Mouse (Mus musculus) c-Kit-negative CD71-positive TER-119-positive erythroid progenitor cells, embryonic 14.5 days (primary cell): ENCODE data around the gene Zbtb1.

Source experiments
- DNase-seq: peaks from one replicate; pipeline ENCODE4 v3.0.0-alpha.2; 2013; ENCODE audit warnings: low read depth, low spot score

Gene Zbtb1

DNA sequence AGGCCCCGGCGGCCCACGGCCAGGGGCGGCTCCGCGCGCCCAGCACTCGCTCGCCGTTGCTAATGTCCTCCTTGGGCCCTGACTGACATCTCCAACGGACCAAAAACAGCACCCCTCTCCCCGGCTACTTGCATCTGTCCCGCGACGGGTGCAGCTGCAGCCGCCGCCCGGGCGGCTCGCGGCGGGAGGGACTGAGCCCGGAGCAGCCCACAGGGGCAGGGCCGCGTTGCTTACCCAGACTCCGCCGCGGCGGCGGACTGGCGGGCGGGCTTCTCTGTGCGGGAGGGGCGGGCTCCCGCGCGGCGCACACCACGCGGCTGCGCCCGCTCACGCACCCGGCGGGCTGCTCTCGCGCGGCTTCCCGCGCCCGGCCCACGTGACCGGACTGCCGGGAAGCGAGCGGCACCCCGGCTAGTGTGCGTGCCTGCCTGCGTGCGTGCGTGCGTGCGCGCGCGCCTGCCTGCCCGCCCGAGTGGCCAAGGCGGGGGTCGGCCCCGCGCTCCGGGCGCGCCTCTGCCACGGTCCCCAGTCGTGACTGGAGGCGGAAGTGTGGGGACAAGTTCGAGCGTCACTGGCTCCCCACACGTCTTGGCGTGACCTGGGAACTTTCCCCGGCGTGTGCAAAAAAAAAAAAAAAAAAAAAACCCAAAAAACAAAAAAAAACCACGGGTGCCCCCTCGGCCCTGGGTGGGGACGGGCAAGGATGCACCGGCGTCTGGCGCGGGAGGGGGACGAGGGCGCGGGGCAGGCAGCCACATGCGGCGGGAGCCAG is 674 bp upstream of the Zbtb1 start, which contains the start of gene Zbtb25:
Gene Zbtb25 (minus strand): TSS at position 397 of the 772 bp plus-strand sequence.
- peak; percentile 73 for DNase-seq

DNA sequence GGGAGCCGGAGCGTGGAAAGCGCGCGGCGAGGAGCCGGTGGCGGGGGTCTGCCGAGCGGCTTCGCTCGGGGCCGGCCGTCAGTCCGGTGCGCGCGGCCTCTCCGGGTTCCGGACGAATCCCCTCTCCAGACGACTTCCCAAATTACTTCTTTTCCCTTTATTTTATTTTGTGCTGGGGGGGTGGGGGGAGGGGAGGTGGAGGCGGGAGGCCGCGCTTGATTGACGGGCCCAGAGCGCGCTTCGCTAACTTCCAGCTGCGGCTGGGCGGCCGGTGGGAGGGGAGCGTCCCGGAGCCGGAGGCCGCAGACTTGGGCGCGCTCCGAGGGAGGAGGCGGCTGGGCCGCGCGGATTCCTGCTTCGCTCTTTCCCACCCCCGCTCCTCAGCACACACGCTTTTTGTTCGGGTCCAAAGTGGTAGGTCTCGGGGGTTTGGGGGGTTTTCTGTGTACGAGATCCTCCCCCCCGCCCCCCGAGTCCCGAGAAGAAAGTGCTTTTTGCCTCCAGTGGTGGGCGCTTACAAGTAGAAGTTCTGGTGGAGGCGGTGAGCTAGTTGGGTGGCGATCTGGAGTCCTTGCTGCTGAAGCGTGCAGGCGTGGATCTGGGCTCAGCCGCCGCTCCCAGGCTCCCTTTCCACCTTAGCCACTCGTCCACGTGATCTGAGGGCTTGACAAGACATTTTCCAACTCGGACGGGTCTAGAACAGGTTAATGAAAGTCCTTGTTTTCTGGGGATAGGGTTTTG is 935 bp downstream of the Zbtb1 start:
- DNase-seq = peak; percentile 64

DNA sequence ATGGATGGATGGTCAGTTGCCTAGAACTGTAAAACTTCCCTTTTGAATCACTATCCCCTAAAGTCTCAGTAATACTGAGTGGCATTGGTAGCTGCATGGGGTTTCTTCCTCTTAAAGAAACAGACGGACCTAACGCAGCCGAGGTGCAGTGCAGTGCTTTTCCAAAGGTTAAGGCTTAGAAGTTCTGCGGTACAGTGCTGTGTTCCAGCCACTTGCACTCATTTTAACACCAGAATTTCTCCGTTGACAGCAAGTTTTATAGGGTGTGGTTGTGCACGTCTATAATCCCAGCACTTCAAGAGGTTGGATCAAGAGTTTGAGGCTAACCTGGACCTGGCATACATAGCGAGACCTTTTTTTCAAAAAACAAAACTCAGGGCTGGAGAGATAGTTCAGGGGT is 2.0 kb downstream of the Zbtb1 start:
- no peak for DNase-seq

DNA sequence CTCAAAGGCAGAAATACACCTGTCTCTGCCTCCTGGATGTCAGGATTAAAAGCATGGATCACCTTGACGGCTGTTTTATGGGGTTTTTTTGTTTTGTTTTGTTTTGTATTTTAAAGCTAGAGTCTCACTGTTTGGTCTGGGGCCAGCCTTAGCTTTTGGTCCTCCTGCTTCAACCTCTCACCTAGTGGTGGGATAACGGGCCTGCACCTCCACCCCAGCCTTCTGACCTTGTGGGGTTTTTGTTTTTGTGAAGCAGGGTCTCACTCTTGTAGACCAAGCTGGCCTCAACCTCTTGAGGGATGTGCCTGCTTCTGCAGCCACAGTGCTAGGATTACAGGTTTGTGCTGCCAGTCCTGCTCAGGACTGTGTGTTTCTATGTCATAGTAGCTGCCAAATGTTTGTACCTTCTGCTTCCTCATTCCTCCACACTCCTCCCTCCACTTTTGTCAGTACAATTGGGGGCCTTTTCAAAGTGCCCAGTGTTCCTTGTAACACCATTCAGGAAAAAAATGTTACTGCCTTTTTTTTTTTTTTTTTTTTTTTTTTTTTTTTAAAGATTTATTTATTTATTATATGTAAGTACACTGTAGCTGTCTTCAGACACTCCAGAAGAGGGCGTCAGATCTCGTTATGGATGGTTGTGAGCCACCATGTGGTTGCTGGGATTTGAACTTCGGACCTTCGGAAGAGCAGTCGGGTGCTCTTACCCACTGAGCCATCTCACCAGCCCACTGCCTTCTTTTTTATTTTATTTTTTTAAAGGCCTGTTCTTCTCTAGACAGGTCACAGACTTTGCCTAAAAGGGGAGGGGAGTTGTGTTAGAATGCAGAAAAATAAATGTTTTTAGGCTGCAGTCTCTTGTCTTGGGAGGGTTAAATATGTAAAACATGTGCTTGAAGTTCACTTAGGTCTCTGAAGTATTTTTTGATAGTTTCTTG is 3.1 kb downstream of the Zbtb1 start:
- DNase-seq = no peak

DNA sequence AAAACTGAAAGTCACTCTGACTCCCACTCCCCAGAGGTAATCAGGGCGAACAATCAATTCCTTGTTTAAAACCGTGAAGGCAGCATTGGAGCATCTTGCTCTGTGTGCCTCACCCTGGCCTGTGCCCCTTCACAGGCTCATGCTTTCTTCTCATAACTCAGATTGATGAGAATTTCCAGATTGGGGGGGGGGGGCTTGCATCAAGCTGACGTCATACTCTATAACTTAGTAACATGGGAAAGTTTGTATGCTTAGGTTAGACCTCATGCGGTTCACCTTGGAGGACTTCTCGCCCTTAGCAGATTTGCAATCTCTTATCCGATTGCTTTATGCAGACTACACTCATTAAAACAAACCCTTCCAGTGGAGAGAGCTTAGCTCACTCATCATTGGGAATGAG is 3.9 kb downstream of the Zbtb1 start:
- DNase-seq = no peak

DNA sequence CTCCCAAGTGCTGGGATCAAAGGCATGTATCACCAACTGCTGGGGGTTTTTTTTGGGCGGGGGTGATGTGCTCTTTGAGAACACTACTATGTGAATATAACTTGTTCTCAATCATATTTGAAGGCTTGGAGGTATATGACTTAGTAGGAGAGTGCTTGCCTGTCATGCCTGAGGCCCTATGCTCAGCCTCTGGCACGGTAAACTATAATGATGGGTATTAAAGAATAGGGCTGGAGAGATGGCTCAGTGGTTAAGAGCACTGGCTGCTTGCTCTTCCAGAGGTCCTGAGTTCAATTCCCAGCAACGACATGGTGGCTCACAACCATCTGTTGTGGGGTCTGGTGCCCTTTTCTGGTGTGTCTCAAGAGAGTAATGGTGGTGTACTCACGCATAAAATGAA is 4.8 kb downstream of the Zbtb1 start:
- no peak for DNase-seq

DNA sequence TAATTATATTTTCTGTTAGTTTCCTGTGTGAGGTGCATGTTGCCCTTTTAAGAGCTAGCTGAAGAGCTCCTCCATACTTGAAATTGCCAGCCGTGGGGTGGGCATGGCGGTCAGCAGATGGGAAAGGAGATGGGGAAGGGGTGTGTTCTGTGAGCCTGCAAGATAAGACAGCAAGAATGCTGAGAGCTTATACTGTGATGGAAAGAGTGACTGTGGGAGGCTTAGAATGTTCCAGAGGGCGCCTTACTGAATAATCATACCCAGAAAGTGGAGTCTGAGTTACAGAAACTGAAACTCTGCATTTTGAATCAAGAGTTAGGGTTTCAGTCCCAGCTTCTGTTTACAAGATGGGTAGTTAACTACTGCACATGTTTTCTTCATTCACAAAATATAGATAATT is 5.4 kb downstream of the Zbtb1 start:
- DNase-seq = peak; percentile 34

DNA sequence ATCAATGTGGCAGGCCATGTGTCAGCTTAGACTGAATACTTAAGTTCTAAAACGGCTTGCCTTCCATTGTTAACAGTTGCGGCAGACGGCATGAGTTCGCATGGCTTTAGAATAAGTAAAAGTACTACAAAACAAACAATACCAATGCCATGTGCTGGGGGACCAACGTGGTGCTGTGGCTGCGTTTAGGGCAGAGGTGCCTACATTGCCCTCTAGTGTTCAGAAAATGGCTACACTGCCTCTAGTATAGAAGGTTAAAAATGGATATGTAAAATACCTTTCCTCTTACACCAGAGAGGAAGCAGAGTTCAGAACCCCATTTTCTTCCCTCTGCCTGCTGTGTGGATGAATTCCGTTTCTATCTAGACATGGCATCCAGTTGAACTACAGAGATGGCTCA is 6.6 kb downstream of the Zbtb1 start:
- peak; percentile 46 for DNase-seq

DNA sequence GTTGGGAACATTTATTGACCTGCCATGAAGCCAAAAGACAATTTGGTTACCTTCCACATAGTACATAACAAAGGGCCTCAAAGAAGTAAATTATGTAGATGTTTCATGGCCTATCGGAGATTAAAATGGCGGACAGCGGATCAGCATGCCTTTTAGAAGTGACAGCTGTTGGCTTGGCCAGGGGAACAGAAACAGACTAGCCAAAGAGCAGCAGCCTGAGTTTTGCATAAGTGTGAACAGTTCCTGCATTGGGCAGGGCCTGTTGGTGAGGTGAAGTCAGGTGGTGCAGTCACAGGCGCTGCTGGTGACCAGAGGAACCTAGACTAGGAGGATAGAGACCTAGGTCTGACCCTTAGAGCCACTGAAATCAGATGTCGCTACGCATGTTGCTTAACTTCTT is 7.0 kb downstream of the Zbtb1 start:
- no peak for DNase-seq

DNA sequence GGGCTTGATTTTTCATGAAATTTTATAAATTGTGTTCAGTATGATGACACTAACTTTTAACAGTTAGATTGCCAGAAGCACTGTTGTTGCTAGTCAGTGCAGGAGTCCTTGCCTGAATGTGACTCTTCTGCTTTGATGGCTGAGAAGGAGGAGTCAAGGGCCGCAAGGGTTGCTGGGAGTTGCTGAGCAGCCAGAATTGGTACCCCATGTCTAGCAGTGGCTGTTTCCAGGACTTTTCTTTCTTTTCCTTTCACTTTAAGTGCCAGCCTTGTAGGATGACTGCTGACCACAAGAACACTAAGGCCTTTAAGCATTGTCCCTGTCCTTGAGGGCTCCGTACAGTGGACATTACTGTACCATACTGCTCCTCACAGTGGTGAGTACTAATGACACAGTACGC is 7.7 kb downstream of the Zbtb1 start:
- no peak for DNase-seq

DNA sequence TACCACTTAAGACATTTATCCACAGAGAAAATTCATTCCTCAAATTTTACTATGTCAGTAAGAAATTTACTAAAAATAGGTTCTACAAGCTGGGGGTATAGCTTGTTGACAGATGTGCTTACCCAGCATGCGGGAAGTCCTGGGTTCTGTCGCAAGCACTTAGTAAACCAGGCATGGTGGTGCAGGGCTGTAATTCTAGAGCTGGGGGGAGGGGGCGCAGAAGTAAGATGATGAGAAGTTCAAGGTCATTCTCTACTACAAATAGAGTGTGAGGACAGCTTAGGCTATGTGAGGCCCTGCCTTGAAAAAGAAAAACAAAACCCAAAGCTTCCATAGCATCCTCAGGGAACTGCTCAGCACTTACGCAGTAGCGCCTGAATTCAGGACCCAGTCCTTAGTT is 8.5 kb downstream of the Zbtb1 start:
- no peak for DNase-seq

DNA sequence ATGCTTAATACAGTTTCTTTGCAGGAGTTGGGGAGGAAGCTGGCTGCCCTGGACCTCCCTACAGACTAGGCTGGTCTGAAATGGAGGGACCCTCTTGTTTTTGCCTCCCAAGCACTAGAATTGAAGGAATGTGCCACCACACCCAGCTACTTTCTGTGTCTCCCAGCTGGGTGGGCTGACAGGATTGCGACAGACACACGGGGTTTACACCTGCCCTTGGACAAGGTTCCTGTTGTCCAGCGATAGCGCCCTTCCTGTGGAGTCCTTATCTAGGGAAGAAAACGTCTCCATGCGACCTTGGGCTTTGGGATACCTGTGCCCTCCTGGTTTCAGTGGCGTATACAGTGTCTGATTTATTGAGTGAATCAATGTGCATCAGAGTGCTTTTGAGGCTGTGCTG is 10.1 kb downstream of the Zbtb1 start:
- no peak for DNase-seq

DNA sequence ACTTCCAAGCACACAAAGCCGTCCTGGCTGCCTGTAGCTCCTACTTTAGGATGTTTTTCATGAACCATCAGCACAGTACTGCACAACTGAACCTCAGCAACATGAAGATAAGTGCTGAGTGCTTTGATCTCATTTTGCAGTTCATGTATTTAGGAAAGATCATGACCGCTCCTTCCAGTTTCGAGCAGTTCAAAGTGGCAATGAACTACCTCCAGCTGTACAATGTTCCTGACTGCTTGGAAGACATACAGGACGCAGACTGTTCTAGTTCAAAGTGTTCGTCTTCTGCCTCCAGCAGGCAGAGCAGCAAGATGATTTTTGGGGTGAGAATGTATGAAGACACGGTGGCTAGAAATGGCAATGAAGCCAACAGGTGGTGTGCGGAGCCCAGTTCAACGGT is 15.3 kb downstream of the Zbtb1 start:
- DNase-seq = no peak

DNA sequence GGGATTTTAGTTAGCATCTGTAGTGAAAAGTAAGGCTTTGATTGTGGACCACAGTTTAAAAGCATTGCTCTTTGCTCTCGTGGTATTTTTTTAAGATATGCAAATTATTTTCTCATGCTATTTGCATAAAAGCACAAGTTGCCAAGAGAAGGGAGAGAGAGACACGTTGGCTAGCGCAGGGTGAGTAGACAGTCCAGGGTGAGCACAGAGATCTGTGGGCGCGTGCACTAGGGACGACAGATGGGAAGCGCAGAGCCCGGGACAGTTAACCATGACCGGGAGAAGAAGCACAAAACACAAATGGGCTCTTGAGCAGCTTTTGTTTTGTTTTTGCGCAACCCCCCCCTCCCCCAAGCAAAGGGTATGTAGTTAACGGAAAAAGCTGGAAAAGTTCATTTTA is 18.7 kb downstream of the Zbtb1 start:
- DNase-seq = no peak

DNA sequence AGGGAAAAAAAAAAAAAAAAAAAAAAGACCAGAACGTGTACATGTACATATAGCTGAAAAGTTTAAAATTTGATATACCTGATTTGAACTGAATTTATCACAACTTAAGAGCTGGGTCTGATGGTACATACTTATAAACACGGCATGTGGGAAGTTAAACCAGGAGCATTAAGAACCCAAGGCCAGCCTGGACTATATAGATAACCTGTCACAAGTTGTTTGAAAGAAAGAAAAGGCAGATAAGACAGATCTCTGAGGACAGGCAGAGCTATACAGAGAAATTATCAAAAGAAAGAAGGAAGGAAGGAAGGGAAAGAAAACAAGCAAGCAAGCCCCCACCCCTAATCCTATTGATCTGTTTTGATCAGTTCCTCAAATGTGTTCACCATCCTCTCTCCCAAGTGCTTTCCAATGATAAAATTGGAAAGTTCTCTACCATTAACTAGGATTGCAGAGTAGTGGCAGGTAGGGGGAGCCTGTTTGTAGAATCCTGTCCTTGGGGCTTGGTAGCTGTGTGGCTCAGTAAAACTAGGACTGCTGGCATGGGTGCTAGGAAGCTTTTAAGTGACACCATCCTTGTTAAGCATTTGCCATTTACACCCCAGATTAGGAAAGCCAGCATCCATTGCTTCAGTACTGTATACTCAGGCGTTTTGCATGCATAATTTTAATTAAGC is 21.7 kb downstream of the Zbtb1 start:
- no peak for DNase-seq

DNA sequence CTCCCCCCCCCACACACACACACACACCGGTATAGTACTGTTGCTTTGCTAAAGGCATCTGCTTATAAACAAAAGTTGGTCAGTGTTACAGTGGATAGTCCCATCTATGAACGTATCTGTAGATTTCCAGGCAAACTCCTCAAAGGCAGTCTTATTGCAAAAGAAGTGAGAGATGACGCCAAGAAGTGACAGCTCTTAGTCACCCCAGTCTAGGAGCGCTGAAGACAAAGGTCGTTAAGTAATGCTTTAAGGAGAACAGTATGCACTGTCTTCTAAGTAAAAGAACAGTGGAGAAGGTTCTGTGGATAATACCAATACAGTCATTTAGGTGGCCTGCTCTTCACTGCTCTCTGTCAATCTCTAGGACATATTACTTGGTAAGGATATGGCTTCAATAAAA is 22.9 kb downstream of the Zbtb1 start:
- DNase-seq = no peak

DNA sequence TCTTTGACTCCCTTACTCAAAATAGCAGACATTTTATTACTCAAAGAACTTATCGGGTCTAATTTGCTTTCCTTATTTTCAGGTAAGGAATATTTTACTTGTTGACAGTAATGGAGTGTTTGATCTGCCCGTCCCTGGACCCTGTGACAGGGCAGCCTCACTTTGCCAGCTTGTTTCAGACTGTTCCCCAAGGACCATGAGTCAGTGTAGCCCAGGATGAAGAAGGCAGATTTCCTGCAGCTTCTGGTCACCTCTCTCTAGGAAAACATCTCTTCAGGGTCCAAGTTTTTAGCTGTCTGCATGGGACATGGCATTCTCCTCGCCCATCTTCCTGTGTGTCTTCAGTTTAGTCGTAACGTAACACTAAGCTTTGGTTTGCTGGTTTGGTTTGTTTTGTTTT is 27.2 kb downstream of the Zbtb1 start:
- DNase-seq = no peak

DNA sequence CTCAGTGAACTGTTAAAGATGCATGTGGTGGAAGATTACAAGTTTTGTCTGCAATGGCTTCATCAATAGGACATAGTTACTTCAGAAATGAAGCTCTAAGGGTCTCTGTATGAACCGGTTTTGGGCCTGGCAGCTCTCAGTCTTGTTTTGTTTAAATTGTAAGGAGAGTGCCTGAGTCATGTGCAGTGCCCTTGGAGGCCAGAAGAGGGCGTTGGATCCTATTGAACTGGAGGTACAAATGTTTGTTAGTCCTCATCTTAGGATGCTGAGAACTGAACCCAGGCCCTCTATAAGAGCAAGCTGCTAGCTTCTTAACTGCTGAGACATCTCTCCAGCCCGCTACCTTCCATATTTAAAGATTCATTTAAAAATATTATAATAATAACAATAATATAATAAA is 31.6 kb downstream of the Zbtb1 start:
- DNase-seq = no peak

DNA sequence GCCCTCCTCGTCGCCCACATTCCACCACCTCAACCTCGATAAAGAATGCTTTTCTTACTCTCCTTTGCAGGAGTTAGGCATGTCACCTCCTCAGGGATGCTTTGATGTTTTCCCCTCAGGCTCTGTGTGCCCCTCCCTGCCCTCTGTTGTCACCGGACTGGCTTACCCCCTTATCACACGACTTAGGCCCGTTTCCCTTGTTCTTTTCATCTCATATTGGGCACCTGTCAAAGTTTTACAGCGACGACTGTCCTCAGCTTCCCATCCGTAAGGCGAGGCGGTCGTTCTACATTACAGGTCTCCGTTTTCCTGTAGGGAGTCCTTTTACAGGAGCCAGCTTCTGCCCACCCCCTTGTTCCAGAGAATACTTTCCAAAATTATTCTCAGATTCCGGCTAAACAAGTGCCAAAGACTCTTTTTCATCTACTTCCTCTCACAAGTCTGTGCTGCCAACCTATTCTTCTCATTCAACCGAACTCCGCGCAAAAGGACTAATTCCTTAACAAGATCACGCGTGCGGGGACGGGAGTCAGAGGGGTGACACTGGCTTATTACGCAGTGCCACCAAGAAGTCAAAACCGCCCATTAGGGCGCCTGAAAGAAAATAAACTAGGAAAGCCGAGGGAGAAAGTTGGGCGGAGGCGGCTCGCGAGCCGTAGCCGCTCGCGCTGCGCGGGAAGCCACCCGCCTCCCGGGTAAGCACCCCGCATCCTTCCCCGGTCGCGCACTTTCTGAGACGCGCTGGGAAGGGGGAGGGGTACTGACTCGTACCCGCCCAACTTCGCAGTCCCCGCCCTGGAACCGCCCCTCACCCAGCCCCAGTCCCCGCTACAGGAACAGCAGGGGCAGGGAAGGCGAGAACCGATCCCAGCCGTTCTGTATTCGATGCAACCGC is 33.2 kb downstream of the Zbtb1 start:
- peak; percentile 51 for DNase-seq

DNA sequence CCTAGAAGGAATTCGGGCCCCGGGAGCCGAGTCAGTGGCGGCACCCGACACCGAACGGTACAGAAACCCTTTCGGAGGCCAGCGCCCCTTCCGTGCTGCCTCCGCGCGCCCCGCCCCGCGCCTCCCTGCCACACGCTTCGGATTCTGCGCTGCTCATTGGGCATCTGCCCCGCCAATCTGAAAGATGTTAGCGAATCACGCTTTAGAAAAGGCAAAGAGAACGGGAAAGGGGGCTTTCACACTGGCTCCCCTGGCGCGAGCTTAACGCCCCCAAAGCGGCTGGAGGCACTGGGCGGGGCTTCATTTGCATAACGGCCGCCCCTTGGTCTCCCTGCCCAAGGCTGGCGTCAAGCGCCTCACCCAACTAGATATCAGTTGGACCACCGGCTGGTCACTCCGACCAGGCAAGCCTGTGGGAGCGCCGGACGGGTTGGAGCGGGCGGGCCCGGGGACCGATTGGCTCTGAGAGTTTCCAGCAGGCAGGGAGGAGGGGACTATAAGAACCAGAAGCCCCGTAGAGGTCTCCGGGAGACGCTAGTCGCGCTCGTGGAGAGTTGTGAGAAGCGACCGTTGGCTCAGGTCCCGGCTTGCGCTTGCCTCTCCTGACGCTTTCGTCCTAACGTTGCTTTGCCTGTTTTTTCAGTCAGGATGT is 33.9 kb downstream of the Zbtb1 start, which contains the start of gene Hspa2:
Gene Hspa2 (plus strand): TSS at position 291 of the 652 bp plus-strand sequence.
- peak; percentile 81 for DNase-seq
